Mouse (Mus musculus): ENCODE data around the gene Rplp2. TPM values are rescaled to one million over a fixed set of nuclear protein-coding genes. Genes with fewer than 3 reads are reported as not detected.

The Rplp2 gene
- total RNA-seq, 2 experiments from 2014 or later = 2,286 to 6,012 TPM

DNA sequence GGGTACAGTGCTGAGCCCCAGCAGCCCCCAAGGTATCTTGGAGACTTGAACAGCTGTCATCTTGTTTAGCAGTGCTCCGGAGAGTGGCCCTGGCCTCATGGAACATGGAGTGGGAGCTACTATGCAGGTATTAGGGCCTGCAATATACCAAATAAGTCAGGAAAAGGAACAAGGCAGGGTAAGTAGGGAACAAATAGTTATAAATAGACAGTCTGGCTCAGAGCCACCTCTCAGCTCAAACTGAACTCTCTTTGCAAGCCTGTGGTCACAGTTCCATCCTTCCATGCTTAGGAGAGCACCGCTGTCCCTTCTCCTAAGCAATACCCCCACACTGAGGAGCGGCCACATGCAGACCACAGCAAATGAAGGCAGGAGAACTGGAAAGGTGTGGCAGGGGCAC lies 50.4 kb downstream of the Rplp2 start:
- no peak for ATAC-seq (replicated peaks; ENCODE audit: low FRiP score, low TSS enrichment, poor library complexity, severe bottlenecking)

Other genes with a start within 250 kb of the Rplp2 start
- not detected in 2 replicates for gene Lmntd2, start 233.3 kb upstream of the Rplp2 start, total RNA-seq (2014; fragmentation: Nextera tagmentation)
- gene Lmntd2, start 233.3 kb upstream of the Rplp2 start, total RNA-seq (2017) = not detected in 2 replicates
- 3.1 and 6.4 TPM in 2 replicates for gene Rassf7, start 231.5 kb upstream of the Rplp2 start, total RNA-seq (2014; fragmentation: Nextera tagmentation)
- gene Rassf7, start 231.5 kb upstream of the Rplp2 start, total RNA-seq (2017) = 3.4 and 4.6 TPM in 2 replicates
- gene Phrf1, start 218.6 kb upstream of the Rplp2 start, total RNA-seq (2014; fragmentation: Nextera tagmentation) = 114 and 119 TPM in 2 replicates
- gene Phrf1, start 218.6 kb upstream of the Rplp2 start, total RNA-seq (2017) = 53.9 and 79.3 TPM in 2 replicates
- gene Irf7, start 180.9 kb upstream of the Rplp2 start, total RNA-seq (2014; fragmentation: Nextera tagmentation) = 6.4 and 27.5 TPM in 2 replicates
- gene Irf7, start 180.9 kb upstream of the Rplp2 start, total RNA-seq (2017) = 9.7 and 9.9 TPM in 2 replicates
- not detected in 2 replicates for gene Cdhr5, start 170.6 kb upstream of the Rplp2 start, total RNA-seq (2014; fragmentation: Nextera tagmentation)
- not detected in 2 replicates for gene Cdhr5, start 170.6 kb upstream of the Rplp2 start, total RNA-seq (2017)
- not detected in 2 replicates for gene Sct, start 168.2 kb upstream of the Rplp2 start, total RNA-seq (2014; fragmentation: Nextera tagmentation)
- not detected in 2 replicates for gene Sct, start 168.2 kb upstream of the Rplp2 start, total RNA-seq (2017)
- not detected in 2 replicates for gene Drd4, start 155.4 kb upstream of the Rplp2 start, total RNA-seq (2014; fragmentation: Nextera tagmentation)
- not detected in 2 replicates for gene Drd4, start 155.4 kb upstream of the Rplp2 start, total RNA-seq (2017)
- gene Deaf1, start 119.7 kb upstream of the Rplp2 start, total RNA-seq (2014; fragmentation: Nextera tagmentation) = 54.5 and 74.1 TPM in 2 replicates
- 11.0 and 32.1 TPM in 2 replicates for gene Deaf1, start 119.7 kb upstream of the Rplp2 start, total RNA-seq (2017)
- gene Tmem80, start 119.6 kb upstream of the Rplp2 start, total RNA-seq (2014; fragmentation: Nextera tagmentation) = 23.0 and 39.1 TPM in 2 replicates
- gene Tmem80, start 119.6 kb upstream of the Rplp2 start, total RNA-seq (2017) = 9.7 and 17.4 TPM in 2 replicates
- gene Eps8l2, start 108.5 kb upstream of the Rplp2 start, total RNA-seq (2014; fragmentation: Nextera tagmentation) = 2.0 TPM in 1 of 2 replicates, not detected in the other
- not detected in 2 replicates for gene Eps8l2, start 108.5 kb upstream of the Rplp2 start, total RNA-seq (2017)
- 327 and 353 TPM in 2 replicates for gene Taldo1, start 55.2 kb upstream of the Rplp2 start, total RNA-seq (2014; fragmentation: Nextera tagmentation)
- gene Taldo1, start 55.2 kb upstream of the Rplp2 start, total RNA-seq (2017) = 401 and 451 TPM in 2 replicates
- 26.8 and 33.7 TPM in 2 replicates for gene Gatd1, start 33.2 kb upstream of the Rplp2 start, total RNA-seq (2014; fragmentation: Nextera tagmentation)
- gene Gatd1, start 33.2 kb upstream of the Rplp2 start, total RNA-seq (2017) = 10.9 and 13.9 TPM in 2 replicates
- not detected in 2 replicates for gene Cend1, start 17.9 kb upstream of the Rplp2 start, total RNA-seq (2014; fragmentation: Nextera tagmentation)
- gene Cend1, start 17.9 kb upstream of the Rplp2 start, total RNA-seq (2017) = not detected in 2 replicates
- gene Slc25a22, start 9.5 kb upstream of the Rplp2 start, total RNA-seq (2014; fragmentation: Nextera tagmentation) = 25.9 and 45.2 TPM in 2 replicates
- gene Slc25a22, start 9.5 kb upstream of the Rplp2 start, total RNA-seq (2017) = 3.4 and 6.7 TPM in 2 replicates
- gene Pidd1, start 3.3 kb upstream of the Rplp2 start, total RNA-seq (2014; fragmentation: Nextera tagmentation) = 46.5 and 64.8 TPM in 2 replicates
- 7.5 and 14.3 TPM in 2 replicates for gene Pidd1, start 3.3 kb upstream of the Rplp2 start, total RNA-seq (2017)
- 29.7 and 32.6 TPM in 2 replicates for gene Pnpla2, start 7.8 kb downstream of the Rplp2 start, total RNA-seq (2014; fragmentation: Nextera tagmentation)
- 7.1 and 17.8 TPM in 2 replicates for gene Pnpla2, start 7.8 kb downstream of the Rplp2 start, total RNA-seq (2017)
- gene Cracr2b, start 13.7 kb downstream of the Rplp2 start, total RNA-seq (2014; fragmentation: Nextera tagmentation) = not detected in 2 replicates
- gene Cracr2b, start 13.7 kb downstream of the Rplp2 start, total RNA-seq (2017) = 0.23 TPM in 1 of 2 replicates, not detected in the other
- 20.2 and 24.2 TPM in 2 replicates for gene Cd151, start 20.0 kb downstream of the Rplp2 start, total RNA-seq (2014; fragmentation: Nextera tagmentation)
- gene Cd151, start 20.0 kb downstream of the Rplp2 start, total RNA-seq (2017) = 13.2 and 17.6 TPM in 2 replicates
- gene Polr2l, start 27.8 kb downstream of the Rplp2 start, total RNA-seq (2014; fragmentation: Nextera tagmentation) = 77.2 and 78.1 TPM in 2 replicates
- gene Polr2l, start 27.8 kb downstream of the Rplp2 start, total RNA-seq (2017) = 53.3 and 54.9 TPM in 2 replicates
- gene Tspan4, start 27.9 kb downstream of the Rplp2 start, total RNA-seq (2014; fragmentation: Nextera tagmentation) = 31.6 and 38.2 TPM in 2 replicates
- gene Tspan4, start 27.9 kb downstream of the Rplp2 start, total RNA-seq (2017) = 26.0 and 33.9 TPM in 2 replicates
- gene Chid1, start 92.5 kb downstream of the Rplp2 start, total RNA-seq (2014; fragmentation: Nextera tagmentation) = 10.5 and 22.5 TPM in 2 replicates
- 31.8 and 44.9 TPM in 2 replicates for gene Chid1, start 92.5 kb downstream of the Rplp2 start, total RNA-seq (2017)
- gene Ap2a2, start 114.8 kb downstream of the Rplp2 start, total RNA-seq (2014; fragmentation: Nextera tagmentation) = 32.0 and 42.0 TPM in 2 replicates
- gene Ap2a2, start 114.8 kb downstream of the Rplp2 start, total RNA-seq (2017) = 27.0 and 35.5 TPM in 2 replicates
- gene Muc6, start 207.9 kb downstream of the Rplp2 start, total RNA-seq (2014; fragmentation: Nextera tagmentation) = 3.4 and 5.8 TPM in 2 replicates
- gene Muc6, start 207.9 kb downstream of the Rplp2 start, total RNA-seq (2017) = 0.38 TPM in 1 of 2 replicates, not detected in the other
- not detected in 2 replicates for gene Muc2, start 243.0 kb downstream of the Rplp2 start, total RNA-seq (2014; fragmentation: Nextera tagmentation)
- not detected in 2 replicates for gene Muc2, start 243.0 kb downstream of the Rplp2 start, total RNA-seq (2017)

All from megakaryocyte-erythroid progenitor cell, adult 5-6 weeks (primary cell).